Mouse (Mus musculus) myocyte (in vitro differentiated cells): ENCODE measurements around the gene Flrt2. TPM values are rescaled to one million over a fixed set of nuclear protein-coding genes. Genes with fewer than 3 reads are reported as not detected.
"Not testable (repeated sequence)": the region's sequence is repeated elsewhere in the genome, so short reads cannot be mapped to it uniquely, and the experiment has no call there.

Experiments
- H3K27me3 ChIP-seq: one replicate; pipeline ENCODE4 v1.6.1; 2011; ENCODE audit not compliant: control insufficient read depth, insufficient read depth, insufficient read length
- H3K36me3 ChIP-seq: one replicate; pipeline ENCODE4 v1.6.1; 2011; ENCODE audit not compliant: control insufficient read depth, insufficient read depth
- H3K4me2 ChIP-seq: one replicate; pipeline ENCODE4 v1.6.1; 2011; ENCODE audit warnings: low read depth, control low read depth
- H3K4me3 ChIP-seq: one replicate; pipeline ENCODE4 v1.5.1; 2011; ENCODE audit warnings: mild to moderate bottlenecking, control low read depth, moderate library complexity
- H3K79me2 ChIP-seq: one replicate; pipeline ENCODE4 v1.6.1; 2011; ENCODE audit not compliant: control insufficient read depth, insufficient read depth
- H3ac ChIP-seq: one replicate; pipeline ENCODE4 v1.6.1; 2011; ENCODE audit not compliant: control insufficient read depth, insufficient read length
- CEBPB ChIP-seq: IDR thresholded peaks from 2 replicates; pipeline ENCODE4 v1.6.1; 2011; ENCODE audit warnings: mild to moderate bottlenecking, moderate library complexity; ENCODE audit not compliant: poor library complexity, insufficient read depth, severe bottlenecking
- E2F4 ChIP-seq: IDR thresholded peaks from one replicate; pipeline ENCODE4 v1.6.1; 2011; ENCODE audit warnings: mild to moderate bottlenecking, control low read depth, moderate library complexity; ENCODE audit not compliant: insufficient read depth
- MAX ChIP-seq: IDR thresholded peaks from one replicate; pipeline ENCODE4 v1.6.1; 2011; ENCODE audit warnings: low read depth, mild to moderate bottlenecking, control low read depth
- MYOD1 ChIP-seq, 3 experiments: IDR thresholded peaks; one replicate each; pipeline ENCODE4 v1.6.1; 2011; ENCODE audit warnings: control low read depth in 2 of 3, low read depth in 2 of 3, mild to moderate bottlenecking in 2 of 3, moderate library complexity in 1 of 3; ENCODE audit not compliant: insufficient read length in 2 of 3, control insufficient read depth in 1 of 3
- MYOG ChIP-seq, 3 experiments: IDR thresholded peaks; one replicate each; pipeline ENCODE4 v1.6.1; 2011; ENCODE audit warnings: control low read depth in 2 of 3, low read depth in 2 of 3, mild to moderate bottlenecking in 2 of 3; ENCODE audit not compliant: insufficient read length in 2 of 3, control insufficient read depth in 1 of 3, insufficient read depth in 1 of 3
- POLR2A ChIP-seq: IDR thresholded peaks from one replicate; pipeline ENCODE4 v1.6.1; 2011; ENCODE audit warnings: low read depth, mild to moderate bottlenecking, control low read depth, moderate library complexity; ENCODE audit not compliant: insufficient read length
- POLR2AphosphoS2 ChIP-seq: IDR thresholded peaks from one replicate; pipeline ENCODE4 v1.6.1; 2011; ENCODE audit warnings: low read depth, control low read depth; ENCODE audit not compliant: insufficient read length
- REST ChIP-seq: IDR thresholded peaks from one replicate; pipeline ENCODE4 v1.6.1; 2011; ENCODE audit warnings: mild to moderate bottlenecking, control low read depth, moderate library complexity; ENCODE audit not compliant: insufficient read depth, insufficient read length
- SRF ChIP-seq: IDR thresholded peaks from one replicate; pipeline ENCODE4 v1.6.1; 2011; ENCODE audit warnings: low read depth; ENCODE audit not compliant: control insufficient read depth, insufficient read length
- TCF12 ChIP-seq: IDR thresholded peaks from one replicate; pipeline ENCODE4 v1.6.1; 2011; ENCODE audit warnings: mild to moderate bottlenecking, control low read depth; ENCODE audit not compliant: poor library complexity, insufficient read depth, severe bottlenecking
- TCF3 ChIP-seq: IDR thresholded peaks from one replicate; pipeline ENCODE4 v1.6.1; 2011; ENCODE audit warnings: low read depth, control low read depth; ENCODE audit not compliant: insufficient read length
- USF1 ChIP-seq: IDR thresholded peaks from one replicate; pipeline ENCODE4 v1.6.1; 2011; ENCODE audit warnings: low read depth, mild to moderate bottlenecking, control low read depth, moderate library complexity
- polyA plus RNA-seq: library from polyadenylated mRNA; unstranded; fragments of >200 nt; fragmentation: generic; extraction: Trizol; gene quantifications from one replicate; pipeline ENCODE4 v1.2.1, GENCODE M21; 2012; ENCODE audit warnings: missing spikeins

Gene Flrt2
- polyA plus RNA-seq: 6.9 TPM

DNA sequence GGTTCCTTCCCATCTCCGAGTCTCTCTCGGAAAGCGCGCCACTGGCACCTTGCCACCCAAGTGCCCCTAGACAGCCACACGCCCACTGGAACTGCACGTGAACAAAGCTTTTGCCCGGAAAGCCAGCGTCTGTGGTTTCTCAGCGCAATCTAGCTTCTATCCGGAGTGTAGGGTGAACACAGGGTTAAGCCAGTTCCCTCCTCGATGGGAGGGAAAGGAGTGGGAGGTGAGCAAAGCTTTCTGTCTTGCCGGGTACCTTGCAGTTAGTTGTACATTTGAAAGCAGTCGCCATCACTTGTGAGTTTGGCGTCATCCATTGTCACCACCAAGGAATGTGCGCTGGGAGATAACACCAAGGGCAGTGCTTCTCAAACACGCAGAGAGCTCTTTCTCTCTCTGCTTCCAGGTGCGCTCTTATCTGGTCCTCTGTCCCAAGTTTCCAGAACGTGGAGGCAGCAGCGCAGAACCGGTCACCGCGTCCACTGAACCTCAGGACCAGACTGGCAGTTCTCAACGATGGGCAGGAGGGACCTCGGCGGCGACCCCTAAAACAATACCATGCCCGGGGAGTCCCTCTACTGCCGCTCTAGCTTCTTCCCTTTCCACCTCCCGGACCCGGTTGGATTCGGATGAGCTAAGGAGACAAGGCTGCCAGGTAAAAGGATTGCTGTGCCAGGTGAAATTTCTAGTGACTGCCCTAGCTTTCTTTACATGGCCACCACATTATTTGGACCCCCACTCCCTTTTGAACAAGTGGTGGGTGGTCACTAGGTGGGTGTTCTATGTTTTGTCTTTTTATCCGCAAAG is at the start of gene Flrt2:
Gene Flrt2, plus strand, starts transcription at position 266 of the 807 bp plus-strand sequence.
- H3K4me3 ChIP-seq: peak within 1 kb of the TSS; percentile 78
- H3K36me3 ChIP-seq: no peaks in the 10 kb centered on the region
- H3K27me3 ChIP-seq: no peaks in the 10 kb centered on the region
- TF ChIP-seq SRF (no peak), POLR2AphosphoS2 (no peak), E2F4 (no peak), TCF3 (no peak), MYOG (IDR thresholded peaks at IDR 0.05; ENCODE audit: control insufficient read depth in 1 of 3, insufficient read depth in 1 of 3, insufficient read length in 2 of 3, low read depth in 2 of 3) (no peak), TCF12 (no peak), USF1 (no peak), MYOD1 (IDR thresholded peaks at IDR 0.05; ENCODE audit: control insufficient read depth in 1 of 3, insufficient read length in 2 of 3, low read depth in 2 of 3) (no peak), REST (no peak), MAX (no peak), CEBPB (no peak), POLR2A (no peak)
- H3ac ChIP-seq: no peak within 1 kb of the TSS
- H3K4me2 ChIP-seq: peak within 1 kb of the TSS; percentile 94
- peaks cover 15% of the 10 kb centered on the region for H3K79me2 ChIP-seq

DNA sequence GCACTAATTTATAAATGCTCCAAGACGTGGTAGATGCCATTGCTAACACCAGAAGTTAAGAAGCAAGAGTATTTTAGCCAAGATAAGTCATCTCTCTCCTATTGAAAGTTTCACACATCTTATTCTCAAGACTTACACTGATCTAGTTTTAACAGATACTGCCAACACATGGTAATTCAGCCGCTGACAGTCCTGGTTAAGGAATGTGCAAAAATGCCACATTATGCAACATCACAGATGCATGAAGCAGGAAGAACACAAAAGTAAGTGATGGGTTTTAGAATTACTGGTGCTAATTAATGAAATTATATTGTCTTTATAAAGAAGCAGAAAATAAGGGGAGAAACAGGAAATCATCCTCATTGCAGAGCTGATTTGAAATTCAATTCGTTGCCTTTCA is 49.8 kb upstream of the Flrt2 start:
- Histone ChIP-seq H3K4me3 (no peak overlapping the region), H3K79me2 (no peaks in the 10 kb centered on the region), H3K27me3 (no peaks in the 10 kb centered on the region), H3K36me3 (no peaks in the 10 kb centered on the region), H3ac (no peak overlapping the region), H3K4me2 (no peak overlapping the region)
- no peak for TF ChIP-seq TCF12
- TF ChIP-seq MYOG (IDR thresholded peaks at IDR 0.05; ENCODE audit: control insufficient read depth in 1 of 3, insufficient read depth in 1 of 3, insufficient read length in 2 of 3, low read depth in 2 of 3): no peak
- 0 out of 2 replicates have a peak, but pooled peaks have one; percentile 41 for TF ChIP-seq CEBPB

DNA sequence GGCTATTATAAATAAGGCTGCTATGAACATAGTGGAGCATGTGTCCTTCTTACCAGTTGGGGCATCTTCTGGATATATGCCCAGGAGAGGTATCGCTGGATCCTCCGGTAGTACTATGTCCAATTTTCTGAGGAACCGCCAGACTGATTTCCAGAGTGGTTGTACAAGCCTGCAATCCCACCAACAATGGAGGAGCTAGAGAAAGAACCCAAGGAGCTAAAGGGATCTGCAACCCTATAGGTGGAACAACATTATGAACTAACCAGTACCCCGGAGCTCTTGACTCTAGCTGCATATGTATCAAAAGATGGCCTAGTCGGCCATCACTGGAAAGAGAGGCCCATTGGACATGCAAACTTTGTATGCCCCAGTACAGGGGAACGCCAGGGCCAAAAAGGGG is 44.8 kb upstream of the Flrt2 start:
- H3K79me2 ChIP-seq, H3K4me3 ChIP-seq, H3K36me3 ChIP-seq, H3K27me3 ChIP-seq, H3K4me2 ChIP-seq, H3ac ChIP-seq: not testable (repeated sequence)

DNA sequence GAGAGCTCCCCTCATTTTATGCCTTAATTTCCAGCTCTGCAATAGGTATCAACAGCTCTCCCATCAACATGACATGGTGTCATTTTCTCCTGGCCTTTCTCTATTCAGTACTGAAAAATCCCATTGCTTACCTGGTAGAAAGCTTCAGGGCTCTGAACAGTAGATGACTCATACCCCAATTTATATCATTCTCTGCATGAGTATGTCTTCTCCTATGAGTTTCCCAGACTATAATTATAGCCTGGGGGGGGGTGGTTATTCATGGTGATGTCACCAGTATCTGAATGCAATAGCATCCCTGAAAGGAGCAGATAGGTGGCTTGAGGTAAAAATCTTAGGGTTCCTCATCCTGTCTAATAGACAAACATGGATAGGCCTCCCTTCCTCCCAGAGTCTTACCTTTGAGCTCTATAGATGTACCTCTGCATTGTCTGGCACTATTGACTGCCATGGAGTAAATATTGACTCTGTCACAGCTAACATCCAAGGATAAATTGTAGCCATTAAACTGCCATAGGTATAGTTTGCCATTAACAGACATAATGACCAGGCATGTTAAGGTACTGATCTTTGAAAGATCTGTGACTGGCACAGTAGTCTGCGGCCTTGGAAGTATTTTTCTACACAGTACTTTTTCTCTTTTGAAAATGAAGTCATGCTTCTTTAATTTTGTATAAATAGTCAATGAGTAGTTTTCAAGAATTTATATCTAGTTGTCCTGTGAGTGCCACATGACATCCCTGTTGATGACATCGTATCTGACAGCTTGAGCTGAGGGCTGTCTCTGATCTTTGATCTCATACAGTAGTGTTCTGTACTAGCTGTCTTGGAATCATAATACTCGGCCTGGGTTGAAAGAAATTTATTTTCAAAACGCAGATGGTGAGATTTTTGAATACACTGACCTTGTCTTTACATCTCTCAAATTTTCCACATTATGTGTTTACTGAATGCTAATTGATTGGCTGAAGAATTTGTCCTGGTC is 39.6 kb upstream of the Flrt2 start:
- no peak overlapping the region for H3K4me3 ChIP-seq
- TF ChIP-seq CEBPB (no peak), MYOD1 (IDR thresholded peaks at IDR 0.05; ENCODE audit: control insufficient read depth in 1 of 3, insufficient read length in 2 of 3, low read depth in 2 of 3) (no peak), TCF12 (no peak), E2F4 (no peak), MAX (no peak), POLR2AphosphoS2 (no peak)
- H3K4me2 ChIP-seq: no peak overlapping the region
- H3K36me3 ChIP-seq: no peaks in the 10 kb centered on the region
- H3K79me2 ChIP-seq: no peaks in the 10 kb centered on the region
- H3K27me3 ChIP-seq: no peaks in the 10 kb centered on the region
- no peak overlapping the region for H3ac ChIP-seq

DNA sequence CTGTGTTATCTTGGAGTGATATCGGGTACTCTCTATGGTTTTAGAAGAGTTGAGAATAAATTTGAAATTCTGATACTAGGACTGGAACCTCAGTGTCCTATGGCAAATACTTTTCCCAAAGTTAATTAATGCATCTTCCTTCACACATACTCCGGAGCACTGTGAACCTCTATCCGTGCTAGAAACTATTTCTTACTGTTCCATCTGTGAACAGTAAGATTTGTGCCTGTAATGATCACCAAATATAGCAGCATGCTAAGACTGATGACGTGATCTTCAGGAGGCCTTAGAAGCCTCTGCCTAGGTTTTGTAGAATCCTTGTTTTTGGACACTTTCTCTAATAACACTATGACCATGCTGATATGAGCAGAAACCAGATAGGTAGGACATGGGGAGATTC is 35.4 kb upstream of the Flrt2 start:
- no peak for TF ChIP-seq MAX
- no peak overlapping the region for H3K4me2 ChIP-seq

More for the DNA sequence above, 35.4 kb upstream of the Flrt2 start:
- H3K27me3 ChIP-seq: no peaks in the 10 kb centered on the region
- H3K79me2 ChIP-seq: no peaks in the 10 kb centered on the region
- H3ac ChIP-seq: no peak overlapping the region
- H3K4me3 ChIP-seq: no peak overlapping the region
- H3K36me3 ChIP-seq: no peaks in the 10 kb centered on the region
